ENCODE assay signal across 18 mouse cellular contexts in genomic region chr11:35113290-35113689, GRCm38 (mm10). TPM values are rescaled to one million over a fixed set of nuclear protein-coding genes. Genes with fewer than 3 reads are reported as not detected.
"Had no signal": no experiment of that assay in that cellular context is flagged by ENCODE, and none has a peak within 500 bp of the region (broad histone marks: within the 10 kb centered on the region; RNA-seq: fewer than 3 reads in every experiment).

No protein-coding gene starts in this region.

- DNase-seq: kidney, adult 11 months; kidney, adult 9 months; kidney, postnatal 10 days; kidney, postnatal 4 days; lung, postnatal 14 days; retina, postnatal 1 day; right cerebral cortex, postnatal 4 days; spleen, adult 18-20 months; thymus, adult 18-20 months; thymus, postnatal 14 days had no signal

- H3K27me3 ChIP-seq: limb, embryonic 13.5 days; lung, embryonic 15.5 days; megakaryocyte, embryonic 14.5 days had no signal

- H3K36me3 ChIP-seq: limb, embryonic 13.5 days; lung, embryonic 15.5 days; midbrain, embryonic 13.5 days; neural tube, embryonic 12.5 days had no signal

- ATAC-seq: midbrain, embryonic 13.5 days had no signal

- H3K4me3 ChIP-seq: layer of hippocampus, adult 2 months; limb, embryonic 13.5 days; lung, embryonic 15.5 days; megakaryocyte, embryonic 14.5 days; midbrain, embryonic 13.5 days; neural tube, embryonic 12.5 days had no signal

- H3K9ac ChIP-seq: limb, embryonic 13.5 days; liver, embryonic 14.5 days; lung, embryonic 15.5 days; midbrain, embryonic 13.5 days; neural tube, embryonic 12.5 days had no signal

- H3K4me1 ChIP-seq: megakaryocyte, embryonic 14.5 days; midbrain, embryonic 13.5 days; neural tube, embryonic 12.5 days had no signal

- H3K9me3 ChIP-seq: limb, embryonic 13.5 days; lung, embryonic 15.5 days; megakaryocyte, embryonic 14.5 days; midbrain, embryonic 13.5 days; neural tube, embryonic 12.5 days had no signal

- H3K4me2 ChIP-seq: limb, embryonic 13.5 days; lung, embryonic 15.5 days; midbrain, embryonic 13.5 days; neural tube, embryonic 12.5 days had no signal

- H3K27ac ChIP-seq: layer of hippocampus, adult 2 months; limb, embryonic 13.5 days; liver, embryonic 14.5 days; lung, embryonic 15.5 days; macrophage; midbrain, embryonic 13.5 days; neural tube, embryonic 12.5 days had no signal

RNA-seq across cellular contexts. Expression of gene Slit3, which starts 7.7 kb away (rescaled TPM):
- polyA plus RNA-seq: macrophage had no signal
